Mouse (Mus musculus) spleen, adult 2 months (tissue): Measurements from ENCODE around the gene Ddx4. TPM values are rescaled to one million over a fixed set of nuclear protein-coding genes. Genes with fewer than 3 reads are reported as not detected.

ENCODE experiments used
- DNase-seq, 2 experiments: peaks; one replicate each; pipeline versions ENCODE4 v3.0.0 to v3.0.0-alpha.2; 2012 to 2021; ENCODE audit warnings: low spot score in 2 of 2, low read depth in 1 of 2
- H3K27ac ChIP-seq: fragments of 200-500 bp; 2 replicates; pipeline ENCODE4 v1.5.1; 2012; ENCODE audit warnings: low read length, inconsistent platforms; ENCODE audit not compliant: insufficient read depth
- H3K27me3 ChIP-seq: fragments of 200-500 bp; 2 replicates; pipeline ENCODE4 v1.6.1; 2012; ENCODE audit warnings: mild to moderate bottlenecking, moderate library complexity, low read length, inconsistent platforms; ENCODE audit not compliant: control insufficient read depth, insufficient read depth
- H3K36me3 ChIP-seq: fragments of 200-500 bp; 2 replicates; pipeline ENCODE4 v1.6.1; 2012; ENCODE audit warnings: mild to moderate bottlenecking, low read length, inconsistent platforms; ENCODE audit not compliant: control insufficient read depth, insufficient read depth
- H3K4me1 ChIP-seq: fragments of 200-500 bp; 2 replicates; pipeline ENCODE4 v1.6.1; 2011; ENCODE audit warnings: inconsistent platforms; ENCODE audit not compliant: control insufficient read depth, insufficient read depth, insufficient read length
- H3K4me3 ChIP-seq: fragments of 200-500 bp; 2 replicates; pipeline ENCODE4 v1.5.1; 2011; ENCODE audit warnings: mild to moderate bottlenecking, inconsistent platforms; ENCODE audit not compliant: insufficient read depth, insufficient read length; ENCODE audit errors: extremely low read depth
- CTCF ChIP-seq: fragments of 200-500 bp; IDR thresholded peaks from 2 replicates; pipeline ENCODE4 v1.5.1; 2011; ENCODE audit warnings: mild to moderate bottlenecking, inconsistent platforms; ENCODE audit not compliant: insufficient read depth, insufficient read length, insufficient replicate concordance; ENCODE audit errors: extremely low read depth
- POLR2A ChIP-seq: fragments of 200-500 bp; IDR thresholded peaks from 2 replicates; pipeline ENCODE4 v1.6.1; 2011; ENCODE audit warnings: low read depth, low read length, inconsistent platforms
- WGBS: fragments of 180-500 bp; shearing (Covaris S2); methylation state at CpG from one replicate; pipeline ENCODE4 v1.1.7; 2018; 5-methylcytosine and 5-hydroxymethylcytosine counted together
- polyA plus RNA-seq: library from polyadenylated mRNA; depleted of rRNA; stranded (reverse); fragments of >200 nt; gene quantifications from 2 replicates; pipeline ENCODE4 v1.2.3, GENCODE M21; 2012

Ddx4 gene
- polyA plus RNA-seq, 1 experiment, result 0.06 TPM

DNA sequence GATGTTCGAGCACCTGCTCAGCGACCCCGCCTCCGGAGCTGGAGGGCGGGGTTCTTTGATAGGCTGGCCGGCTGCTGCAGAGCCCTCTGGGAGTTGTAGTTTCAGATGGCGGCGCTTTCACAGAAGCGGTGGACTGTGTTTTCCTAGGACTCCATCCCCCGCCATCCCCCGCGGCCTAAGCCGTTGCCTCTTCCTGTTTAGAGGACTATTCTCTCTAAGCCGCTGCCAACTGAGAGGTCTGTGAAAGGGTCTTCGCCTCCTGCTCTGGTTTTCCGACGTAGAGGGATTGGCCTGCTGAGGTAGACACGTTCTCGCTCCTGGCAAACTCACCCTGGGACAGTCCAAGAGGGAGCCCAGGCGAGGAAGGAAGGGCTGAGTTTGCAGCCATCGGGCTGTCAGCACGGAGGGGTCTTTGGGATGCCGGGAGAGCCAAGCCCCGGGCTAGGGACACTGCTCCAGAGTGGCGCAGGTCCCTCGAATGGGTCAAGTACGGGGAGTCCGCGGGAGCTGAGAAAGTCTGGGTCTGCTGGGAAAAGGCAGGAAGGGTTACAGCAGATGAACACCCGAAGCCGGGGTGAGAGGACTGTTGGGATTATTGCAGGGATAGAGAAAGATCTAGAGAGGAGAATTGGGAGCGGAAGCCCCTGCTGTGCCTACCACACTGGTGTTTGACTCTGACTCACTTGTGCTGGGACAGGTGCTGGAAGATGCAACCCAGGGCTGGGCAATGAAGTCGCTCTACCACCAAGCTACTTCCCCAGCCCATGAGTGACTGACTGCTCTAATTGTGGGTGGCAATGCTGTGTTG is 8.5 kb upstream of the Ddx4 start, which contains the start of gene Slc38a9:
TSS of gene Slc38a9 (plus strand) at position 178 of the 808 bp plus-strand sequence.
- Histone ChIP-seq H3K36me3 (no peaks in the 10 kb centered on the region; the same call in 1 of the 2 replicates), H3K27ac (peak within 1 kb of the TSS; percentile 60), H3K27me3 (no peaks in the 10 kb centered on the region), H3K4me1 (no peaks in the 10 kb centered on the region; the same call in 1 of the 2 replicates), H3K4me3 (peak within 1 kb of the TSS; percentile 90)
- under 1% methylated on average over 33 of the region's 33 CpGs for WGBS
- peak; percentile 84 to 91 for DNase-seq
- TF ChIP-seq POLR2A, result no peak
- TF ChIP-seq CTCF, result no peak

DNA sequence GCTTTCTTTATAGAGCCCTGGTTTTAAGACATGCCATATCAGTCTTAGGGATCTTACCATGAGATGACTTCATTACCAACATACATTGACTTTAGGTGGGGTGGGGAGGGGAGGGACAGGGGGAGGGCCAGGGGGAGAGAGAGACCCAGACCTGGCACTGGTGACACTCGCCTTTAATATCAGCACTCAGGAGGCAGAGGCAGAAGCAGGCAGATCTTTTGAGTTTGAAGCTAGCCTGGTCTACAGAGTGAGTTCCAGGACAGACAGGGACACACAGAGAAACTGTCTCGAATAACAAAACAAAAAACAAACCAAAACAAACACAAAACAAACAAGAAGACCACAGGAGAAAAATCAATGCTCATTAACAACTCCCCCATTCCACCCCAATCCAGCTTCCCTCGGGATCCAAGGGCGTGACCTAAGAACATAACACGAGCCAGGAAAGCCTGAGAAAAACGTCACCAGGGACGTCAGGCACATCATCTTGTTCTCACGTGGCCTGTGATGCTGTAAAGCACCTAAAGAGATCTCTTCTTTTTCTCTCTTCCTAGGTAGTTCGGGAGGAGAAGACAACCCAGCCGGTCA is 7.8 kb upstream of the Ddx4 start:
- WGBS, result 6% methylated on average over 10 of the region's 10 CpGs
- H3K4me1 ChIP-seq, result no peaks in the 10 kb centered on the region; the same call in 1 of the 2 replicates
- H3K36me3 ChIP-seq, result no peaks in the 10 kb centered on the region; the same call in 1 of the 2 replicates
- no peak overlapping the region for H3K27ac ChIP-seq
- H3K27me3 ChIP-seq, result no peaks in the 10 kb centered on the region
- no peak for DNase-seq
- TF ChIP-seq CTCF (no peak), POLR2A (no peak)
- H3K4me3 ChIP-seq, result peak overlapping the region; percentile 90

DNA sequence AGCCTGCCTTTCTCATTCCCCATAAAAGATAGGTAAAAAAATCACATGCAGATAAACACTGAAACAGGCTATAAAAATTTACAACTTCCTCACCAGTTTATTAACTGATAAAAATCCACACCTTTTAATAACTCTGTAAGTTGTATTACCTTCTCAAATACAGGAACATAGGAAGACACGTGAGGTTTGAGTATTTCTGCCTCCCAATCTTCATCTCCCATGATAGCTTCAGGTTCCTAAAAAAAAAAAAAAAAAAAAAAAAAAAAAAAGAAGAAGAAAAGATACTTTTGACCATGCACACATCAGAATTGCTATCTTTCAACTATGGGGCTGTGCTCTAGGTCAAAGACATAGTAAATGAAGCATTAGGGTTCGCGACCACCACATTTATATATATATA is 1.1 kb downstream of the Ddx4 start:
- no peak overlapping the region for H3K4me3 ChIP-seq
- H3K36me3 ChIP-seq, result no peaks in the 10 kb centered on the region
- 99% methylated on average over 3 of the region's 3 CpGs for WGBS
- H3K27me3 ChIP-seq, result no peaks in the 10 kb centered on the region; the same call in 1 of the 2 replicates
- H3K27ac ChIP-seq, result no peak overlapping the region
- no peaks in the 10 kb centered on the region for H3K4me1 ChIP-seq
- no peak for DNase-seq
- TF ChIP-seq CTCF (no peak), POLR2A (no peak)

DNA sequence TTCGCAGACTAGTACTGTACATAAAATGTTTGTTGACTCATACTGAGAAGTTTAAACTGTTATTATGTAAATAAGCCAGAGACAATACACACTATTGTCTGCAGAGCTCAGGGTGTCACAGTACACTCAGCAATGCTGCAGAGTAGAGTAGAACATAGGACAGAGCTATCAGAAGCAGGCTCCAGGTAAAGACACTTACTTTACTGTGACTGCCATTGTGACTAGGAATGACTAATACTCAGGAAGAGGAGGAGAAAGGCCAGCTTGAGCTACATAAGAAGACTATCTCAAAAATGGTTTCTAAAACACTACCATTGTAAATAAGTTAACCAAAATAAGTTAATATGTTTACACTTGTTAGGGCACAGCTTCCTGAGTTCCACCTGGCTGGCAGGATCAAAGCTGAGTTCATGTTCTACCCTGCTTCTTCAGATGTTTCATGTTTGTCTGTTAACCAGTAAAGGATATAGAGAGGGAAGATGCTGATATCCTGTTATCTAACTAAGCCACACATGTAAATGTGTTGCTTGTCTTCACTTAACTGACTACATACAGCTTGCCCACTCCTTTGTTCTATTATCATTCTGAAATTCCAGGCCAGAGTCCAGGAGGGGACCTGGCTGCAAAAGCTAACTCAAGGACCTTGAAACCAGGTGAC is 6.6 kb downstream of the Ddx4 start:
- no peak overlapping the region for H3K27ac ChIP-seq
- no peak for DNase-seq
- no peaks in the 10 kb centered on the region for H3K27me3 ChIP-seq
- WGBS, result 84% methylated on average over 1 of the region's 1 CpGs
- TF ChIP-seq POLR2A, result no peak
- TF ChIP-seq CTCF, result no peak
- H3K36me3 ChIP-seq, result no peaks in the 10 kb centered on the region
- no peak overlapping the region for H3K4me3 ChIP-seq
- H3K4me1 ChIP-seq, result no peaks in the 10 kb centered on the region

DNA sequence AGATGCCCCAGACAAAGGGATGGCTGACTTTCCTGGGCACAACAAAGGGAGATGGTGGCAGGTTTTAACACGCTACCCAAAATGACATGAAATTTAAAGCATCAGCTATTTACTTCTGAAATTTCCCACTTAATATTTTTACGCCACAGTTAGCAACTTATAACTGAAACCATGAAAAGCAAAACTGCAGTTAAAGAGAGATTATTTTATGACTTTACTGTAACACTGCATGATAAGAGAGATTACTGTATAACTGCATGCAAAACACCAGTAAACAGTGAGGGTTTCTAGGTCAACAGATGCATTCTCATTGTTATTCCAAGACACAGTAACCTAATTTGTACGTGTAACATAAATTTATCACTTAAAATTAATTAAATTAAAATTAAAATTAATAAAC is 7.3 kb downstream of the Ddx4 start:
- TF ChIP-seq CTCF (no peak), POLR2A (no peak)
- Histone ChIP-seq H3K36me3 (no peaks in the 10 kb centered on the region), H3K27me3 (no peaks in the 10 kb centered on the region), H3K27ac (no peak overlapping the region), H3K4me1 (no peaks in the 10 kb centered on the region), H3K4me3 (no peak overlapping the region)
- DNase-seq, result no peak
- WGBS, result 80% methylated on average over 3 of the region's 3 CpGs

DNA sequence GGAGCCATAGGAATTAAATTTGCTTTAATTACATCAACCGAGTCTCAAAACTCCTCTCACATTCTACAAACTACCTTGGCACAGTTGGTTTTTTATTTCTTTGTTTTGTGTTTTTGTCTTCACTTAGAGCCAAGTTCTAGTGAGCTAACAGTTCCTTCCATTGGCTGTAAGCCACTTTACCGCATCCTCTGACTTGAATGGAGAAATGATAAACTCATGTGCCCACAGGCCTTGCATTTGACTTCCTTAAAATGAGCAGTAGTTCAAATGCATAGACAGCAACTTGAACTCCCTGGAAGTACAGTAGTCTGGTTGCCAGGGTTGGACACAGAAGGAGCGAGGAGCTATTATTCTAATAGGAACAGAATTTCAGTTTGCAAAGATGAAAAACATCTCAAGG is 9.4 kb downstream of the Ddx4 start:
- Histone ChIP-seq H3K4me3 (no peak overlapping the region), H3K4me1 (no peaks in the 10 kb centered on the region), H3K27ac (no peak overlapping the region), H3K36me3 (no peaks in the 10 kb centered on the region), H3K27me3 (no peaks in the 10 kb centered on the region)
- WGBS, result 80% methylated on average over 3 of the region's 3 CpGs
- DNase-seq, result no peak
- TF ChIP-seq POLR2A (no peak), CTCF (no peak)

DNA sequence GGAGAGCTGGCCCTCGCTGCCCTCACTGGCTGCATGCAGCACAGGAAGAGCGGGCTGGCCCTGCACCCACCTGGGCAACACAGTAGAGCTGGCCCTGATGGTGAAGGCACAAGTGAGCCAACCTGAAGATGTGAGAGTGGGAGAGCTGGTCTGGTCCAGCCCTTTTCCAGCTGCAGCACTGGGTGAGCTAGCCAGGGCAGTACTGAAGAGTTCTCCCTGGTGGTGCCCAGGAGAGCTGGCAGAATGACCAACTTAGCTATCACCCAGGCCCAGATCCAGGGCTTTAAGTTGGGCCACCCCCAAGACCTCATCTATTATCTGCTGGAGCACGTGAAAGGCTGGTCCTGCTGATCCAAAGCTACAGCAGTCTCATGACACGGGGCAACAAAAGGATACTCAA is 13.2 kb downstream of the Ddx4 start:
- Histone ChIP-seq H3K36me3 (no peaks in the 10 kb centered on the region), H3K27me3 (no peaks in the 10 kb centered on the region), H3K27ac (no peak overlapping the region), H3K4me3 (no peak overlapping the region), H3K4me1 (no peaks in the 10 kb centered on the region; the same call in 1 of the 2 replicates)
- TF ChIP-seq POLR2A (no peak), CTCF (no peak)
- DNase-seq, result no peak
- WGBS, result 84% methylated on average over 4 of the region's 4 CpGs
